Mouse (Mus musculus): ENCODE measurements around the gene Gm29094.
A peak's percentile ranks its signal among the peaks of the same experiment; 100 is the strongest.
"Not testable (repeated sequence)": the region's sequence is repeated elsewhere in the genome, so short reads cannot be mapped to it uniquely, and the experiment has no call there.

Gene Gm29094

DNA sequence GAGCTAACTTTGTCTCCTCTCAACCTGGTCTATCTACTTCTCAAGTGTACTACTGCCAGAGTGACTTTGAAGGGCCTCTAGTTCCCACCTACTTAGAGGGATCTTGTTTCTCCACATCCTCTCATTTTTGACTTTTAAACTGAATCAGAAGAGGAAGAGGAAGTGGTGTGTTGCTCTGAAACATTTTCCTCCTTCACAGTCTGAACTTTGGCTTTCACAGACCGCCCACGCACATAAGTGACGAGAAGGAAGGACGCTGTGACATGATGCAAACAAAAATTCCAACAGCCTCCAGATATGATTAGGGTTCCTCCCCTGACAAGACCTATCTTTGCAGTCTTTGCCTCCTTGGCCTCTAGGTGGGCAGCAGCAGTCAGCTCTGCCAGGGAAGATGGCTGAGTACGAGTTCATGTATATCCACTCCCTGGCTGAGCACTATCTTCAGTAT, at the start of gene Gm29094, which contains the start of gene Bcl2a1b:
Gene Gm29094 (plus strand): TSS at position 411 of the 448 bp plus-strand sequence.
Gene Bcl2a1b (plus strand): TSS at position 241 of the 448 bp plus-strand sequence.
- not testable (repeated sequence) for DNase-seq

DNA sequence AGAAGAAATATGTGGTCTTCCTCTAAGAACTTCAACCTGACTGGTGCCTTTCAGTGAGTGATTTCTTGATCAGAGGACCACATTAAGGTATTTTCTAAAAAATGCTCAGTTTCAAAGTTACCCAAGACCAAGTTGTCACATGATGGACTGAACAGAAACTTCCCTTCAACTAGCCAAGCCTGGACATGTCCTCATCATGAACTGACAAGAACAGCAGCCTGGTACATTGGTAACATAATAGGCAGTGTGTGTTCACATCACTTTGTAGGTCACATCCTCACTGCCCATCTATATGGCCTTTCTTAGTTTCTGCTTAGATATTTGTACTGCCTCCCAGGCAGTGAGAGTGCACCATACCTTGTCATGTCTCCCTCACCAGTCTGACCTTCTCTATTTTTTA, 26.6 kb upstream of the Gm29094 start:
- not testable (repeated sequence) for DNase-seq

DNA sequence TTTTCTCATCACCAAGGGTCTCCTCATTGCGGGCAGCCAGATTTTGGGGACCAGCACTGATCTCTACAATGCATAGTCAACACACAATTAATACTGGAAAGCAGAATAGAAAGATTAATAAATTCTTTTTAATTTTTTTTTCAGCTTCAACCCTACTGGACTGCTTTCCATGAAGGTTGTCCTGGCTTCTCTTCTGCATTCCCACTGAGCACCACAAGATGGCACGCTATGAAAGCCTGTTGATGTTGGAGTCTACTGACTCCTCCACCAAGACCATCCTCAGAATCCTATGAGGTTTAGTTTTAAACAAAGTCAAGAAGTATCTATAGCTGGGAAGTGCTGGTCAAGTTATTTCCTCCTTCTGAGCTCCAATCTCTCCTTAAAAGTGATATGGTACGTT, 20.3 kb upstream of the Gm29094 start:
- DNase-seq: peak; percentile 77 to 84

DNA sequence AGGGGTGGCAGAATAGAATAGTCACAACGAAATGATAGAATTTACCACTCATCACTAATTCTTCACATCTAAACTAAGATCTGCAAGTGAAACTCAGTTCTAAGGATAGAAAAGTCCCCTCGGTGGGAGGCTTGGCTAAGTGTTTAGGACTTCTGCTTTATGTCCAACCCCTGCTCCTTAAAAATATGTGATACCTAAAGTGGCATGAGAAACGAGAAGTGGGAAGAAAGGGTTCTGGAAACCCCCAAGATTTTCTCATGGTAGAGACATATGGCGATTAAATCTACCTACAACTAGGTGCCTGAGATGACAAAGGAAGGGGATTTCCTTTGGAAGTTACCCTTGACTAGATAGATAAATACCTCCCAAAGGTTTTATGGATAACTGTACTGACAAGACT, 19.7 kb upstream of the Gm29094 start:
- DNase-seq: not testable (repeated sequence)

DNA sequence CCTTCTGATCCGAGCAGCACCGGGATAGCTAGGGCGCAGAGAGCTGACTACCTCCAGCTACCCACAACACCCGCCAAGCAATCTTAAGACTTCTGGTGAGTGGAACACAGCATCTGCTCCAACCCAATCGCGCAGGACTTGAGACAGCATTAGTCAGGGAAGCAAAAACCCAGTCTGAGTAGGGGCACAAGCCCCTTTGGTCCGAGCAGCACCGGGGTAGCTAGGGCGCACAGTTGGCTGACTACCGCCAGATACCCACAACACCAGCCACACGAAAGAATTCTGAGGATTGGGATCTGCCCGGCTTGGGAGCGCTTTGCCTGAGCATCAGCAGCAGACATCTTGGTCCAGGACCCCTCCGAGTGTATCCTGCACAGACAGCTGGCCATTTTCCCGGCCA, 12.2 kb upstream of the Gm29094 start:
- DNase-seq: not testable (repeated sequence)

DNA sequence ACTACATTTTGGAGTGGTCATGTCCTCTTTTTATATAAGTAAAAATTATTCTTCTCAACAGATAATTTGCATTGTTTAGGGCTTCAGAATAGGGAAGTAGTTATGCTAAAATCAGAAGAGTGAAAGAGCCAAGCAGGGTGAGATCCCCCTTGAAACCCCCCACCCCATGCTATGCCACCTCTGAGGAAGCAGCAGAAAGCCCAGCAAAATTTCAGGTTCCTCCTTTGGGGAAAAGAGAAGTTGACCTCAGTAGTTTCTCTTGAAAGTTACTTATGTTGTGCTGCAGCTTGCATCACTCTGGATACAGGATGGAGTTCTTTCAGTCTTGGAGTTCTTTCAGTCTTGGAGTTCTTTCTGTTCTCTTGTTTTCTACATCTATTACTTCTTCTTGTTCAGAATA, 3.7 kb upstream of the Gm29094 start:
- not testable (repeated sequence) for DNase-seq

DNA sequence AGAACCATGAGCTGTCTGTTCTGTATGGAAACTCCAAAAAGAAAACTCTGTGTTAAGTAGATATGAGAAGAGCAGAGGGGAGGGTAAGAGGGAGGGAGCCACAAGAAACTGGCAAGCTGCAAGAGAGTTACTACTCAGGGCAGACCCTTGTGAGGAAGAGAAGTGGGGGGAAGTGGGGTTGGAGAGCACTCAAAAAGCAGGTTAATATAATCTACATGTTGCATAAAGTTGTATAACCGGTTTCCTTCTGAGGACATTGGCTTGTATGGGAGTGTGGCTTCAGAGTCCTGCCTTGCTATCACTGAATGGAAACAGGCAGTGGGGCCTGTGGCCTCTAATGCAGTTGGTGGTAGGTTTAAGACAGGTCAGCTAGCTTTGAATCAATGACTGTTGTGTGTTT, 1.7 kb upstream of the Gm29094 start:
- not testable (repeated sequence) for DNase-seq

DNA sequence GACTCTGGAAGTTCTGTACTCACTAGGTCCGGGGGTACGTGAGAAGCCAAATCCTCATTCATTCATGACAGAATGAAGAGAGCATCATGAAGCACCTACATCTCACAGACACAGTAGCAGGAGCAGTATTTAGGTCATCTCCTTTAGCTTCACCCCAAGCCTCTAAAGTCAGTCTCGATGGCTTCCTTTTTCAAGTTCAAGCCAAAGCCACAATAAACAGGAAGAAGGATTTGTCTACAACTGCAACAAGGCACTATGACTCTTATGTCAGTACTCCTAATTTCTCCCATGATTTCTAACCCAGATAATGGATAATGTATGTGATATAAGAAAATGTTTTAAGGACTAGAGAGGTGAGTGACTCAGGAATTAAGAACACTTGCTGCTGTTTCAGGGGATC, 830 bp upstream of the Gm29094 start:
- DNase-seq: not testable (repeated sequence)

DNA sequence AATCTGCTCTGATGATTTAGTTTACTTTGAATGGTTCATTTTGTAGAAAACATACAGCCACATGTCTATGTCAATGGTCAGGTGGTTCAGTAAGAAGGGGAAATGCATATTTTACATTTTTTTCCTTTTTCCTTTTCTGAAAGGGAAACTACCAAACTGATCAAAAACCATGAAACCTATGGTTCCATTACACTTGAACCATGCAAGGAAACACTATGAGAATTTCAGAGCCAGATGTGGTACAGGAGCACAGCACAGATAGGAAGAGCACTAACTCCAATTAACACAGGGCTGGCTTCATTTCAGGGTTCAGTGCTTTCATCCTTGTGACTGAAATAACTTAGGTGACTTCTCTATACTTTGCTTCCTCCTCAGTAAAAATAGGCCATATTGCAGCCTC, 3.1 kb downstream of the Gm29094 start:
- DNase-seq: not testable (repeated sequence)

DNA sequence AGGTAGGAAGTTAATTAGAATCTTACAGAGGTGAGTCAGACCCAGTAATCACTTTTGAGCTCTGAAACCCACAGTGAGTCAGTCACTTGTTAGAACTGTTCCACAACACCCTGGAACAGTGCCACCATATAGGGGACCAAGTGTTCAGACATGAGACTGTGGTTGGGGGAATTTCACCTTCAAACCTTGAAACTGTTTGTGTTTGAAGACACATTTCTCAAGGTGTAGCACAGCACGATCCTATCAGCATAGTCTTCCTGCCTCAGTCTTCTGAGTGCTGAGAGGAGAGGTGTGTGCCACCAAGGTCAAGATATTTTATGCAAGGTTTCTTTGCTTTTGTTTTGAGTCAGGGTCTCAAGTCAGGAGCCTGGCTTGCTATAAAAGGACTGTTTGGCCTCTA, 9.8 kb downstream of the Gm29094 start:
- DNase-seq: not testable (repeated sequence)

DNA sequence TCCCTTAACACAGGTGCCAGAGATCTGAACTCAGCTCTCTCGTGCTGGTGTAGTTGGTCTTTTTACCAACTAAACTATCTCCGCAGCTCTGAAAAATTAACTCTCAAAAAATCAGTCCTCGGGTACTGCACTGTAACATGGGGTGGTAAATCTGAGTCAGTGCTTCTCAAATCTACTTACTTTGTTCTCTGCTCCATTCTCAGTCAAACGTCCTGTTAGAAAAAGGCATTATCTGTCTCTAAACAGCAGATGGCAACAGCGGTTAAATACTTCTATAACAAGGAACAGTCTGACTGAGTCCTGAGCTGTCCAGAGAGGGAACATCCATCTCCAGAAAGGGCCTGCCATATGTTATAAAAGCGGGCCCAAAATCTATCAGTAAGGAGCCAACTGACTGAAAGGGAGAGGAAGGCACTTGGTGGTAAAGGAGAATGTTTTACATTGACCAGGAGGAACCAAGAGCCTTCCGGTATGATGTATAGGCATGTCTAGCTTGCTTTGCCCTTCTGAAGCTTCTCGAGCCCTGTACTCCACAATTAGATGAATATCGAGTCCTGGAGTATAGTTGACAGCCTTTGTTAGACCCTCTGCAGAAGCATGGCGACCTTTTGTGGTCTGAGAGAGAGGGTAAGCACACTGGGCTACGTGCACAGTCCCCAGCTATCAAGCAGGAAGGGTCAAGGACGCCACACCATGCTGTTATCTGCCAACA, 11.3 kb downstream of the Gm29094 start, which contains the start of gene Mthfs:
Gene Mthfs (plus strand): TSS at position 324 of the 712 bp plus-strand sequence.
- peak; percentile 13 to 42 for DNase-seq

DNA sequence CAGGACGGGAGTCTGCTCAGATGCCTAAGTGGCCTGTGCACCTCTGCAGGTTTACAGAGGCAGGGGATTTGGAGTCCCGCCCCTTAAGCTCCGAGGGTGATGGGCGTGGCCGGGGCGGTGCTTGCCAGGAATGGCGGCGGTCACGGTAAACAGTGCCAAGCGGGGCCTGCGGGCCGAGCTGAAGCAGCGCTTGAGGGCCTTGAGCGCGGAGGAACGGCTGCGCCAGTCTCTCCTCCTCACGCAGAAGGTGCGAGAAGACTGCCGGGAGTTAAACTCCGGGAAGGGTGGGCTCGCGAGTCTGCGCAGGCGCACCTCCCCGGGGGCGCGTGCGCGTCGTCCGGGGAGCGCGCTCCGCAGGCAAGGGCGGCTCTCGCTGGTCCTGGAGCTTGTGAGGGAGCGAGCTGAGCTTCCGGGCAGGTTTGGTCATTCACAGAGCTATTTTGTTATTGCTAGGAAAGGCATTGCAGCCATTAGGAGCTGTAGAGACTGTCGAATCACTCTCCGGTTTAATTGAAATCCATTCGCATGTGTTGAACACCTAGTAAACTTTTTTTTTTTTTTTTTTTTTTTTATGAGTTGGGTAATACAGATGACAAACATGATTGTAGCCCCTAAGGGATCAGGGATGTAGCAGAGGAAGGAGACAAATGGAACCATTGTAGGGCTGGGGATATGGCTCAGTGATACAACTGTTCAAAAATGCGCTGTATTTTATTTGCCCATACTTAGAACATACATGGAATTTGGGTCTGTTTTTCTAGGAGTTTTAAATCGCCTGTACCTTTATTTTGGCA, 12.1 kb downstream of the Gm29094 start:
- DNase-seq: peak; percentile 92 to 95

DNA sequence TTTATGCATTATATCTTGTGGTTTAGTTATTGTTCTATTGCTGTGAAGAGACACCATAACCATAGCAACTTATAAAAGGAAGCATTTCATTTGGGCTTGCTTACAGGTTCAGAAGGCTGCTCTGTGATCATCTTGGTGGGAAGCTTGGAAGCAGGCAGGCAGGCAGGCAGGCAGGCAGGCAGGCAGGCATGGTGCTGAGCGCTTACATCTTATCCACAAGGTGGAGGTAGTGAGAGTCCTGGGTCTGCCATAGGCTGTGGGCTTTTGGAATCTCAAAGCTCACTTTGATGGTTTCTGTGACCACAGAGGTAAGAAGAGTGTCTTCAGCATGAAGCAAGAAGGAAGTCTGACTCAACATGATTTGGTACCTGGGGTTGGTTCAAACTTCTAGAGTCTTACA, 13.2 kb downstream of the Gm29094 start:
- peak; percentile 47 to 62 for DNase-seq

DNA sequence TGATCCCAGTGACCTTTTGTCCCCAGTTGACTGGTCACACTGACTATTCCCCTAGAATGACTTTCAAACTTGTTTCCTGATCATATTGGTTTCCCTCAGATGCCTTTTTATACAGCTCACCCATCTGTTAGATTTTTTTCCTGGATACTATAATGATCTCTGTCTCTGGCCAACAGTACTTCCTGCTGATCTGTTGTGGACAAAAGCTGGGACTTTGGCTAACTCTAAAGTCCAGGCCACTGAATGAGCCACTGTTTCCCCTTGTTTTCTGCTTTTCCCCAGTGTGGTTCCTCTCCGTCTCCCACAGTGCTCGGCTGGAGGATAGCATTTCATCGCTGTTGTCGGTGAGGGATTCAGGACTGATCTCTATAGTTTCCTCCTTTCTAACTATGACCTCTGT, 19.0 kb downstream of the Gm29094 start:
- DNase-seq: not testable (repeated sequence)

DNA sequence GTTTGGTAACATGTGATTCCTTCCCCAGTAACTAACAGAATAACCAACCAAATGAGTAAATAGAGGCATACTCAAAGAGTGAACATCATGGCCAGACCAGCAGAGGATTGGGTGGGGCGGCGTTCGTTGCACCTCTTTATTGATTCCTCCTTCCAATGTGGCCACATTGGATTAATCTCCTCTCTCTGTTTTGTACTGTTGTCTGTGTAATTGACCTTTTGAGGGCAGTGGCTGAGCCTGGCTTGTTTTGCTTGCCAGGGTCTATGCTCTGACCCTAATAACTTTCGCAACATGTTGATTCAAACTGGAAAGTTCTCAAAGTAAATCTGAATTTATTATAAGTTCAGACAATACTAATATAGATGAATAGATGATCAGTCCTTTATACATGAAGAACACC, 20.5 kb downstream of the Gm29094 start:
- DNase-seq: not testable (repeated sequence)

DNA sequence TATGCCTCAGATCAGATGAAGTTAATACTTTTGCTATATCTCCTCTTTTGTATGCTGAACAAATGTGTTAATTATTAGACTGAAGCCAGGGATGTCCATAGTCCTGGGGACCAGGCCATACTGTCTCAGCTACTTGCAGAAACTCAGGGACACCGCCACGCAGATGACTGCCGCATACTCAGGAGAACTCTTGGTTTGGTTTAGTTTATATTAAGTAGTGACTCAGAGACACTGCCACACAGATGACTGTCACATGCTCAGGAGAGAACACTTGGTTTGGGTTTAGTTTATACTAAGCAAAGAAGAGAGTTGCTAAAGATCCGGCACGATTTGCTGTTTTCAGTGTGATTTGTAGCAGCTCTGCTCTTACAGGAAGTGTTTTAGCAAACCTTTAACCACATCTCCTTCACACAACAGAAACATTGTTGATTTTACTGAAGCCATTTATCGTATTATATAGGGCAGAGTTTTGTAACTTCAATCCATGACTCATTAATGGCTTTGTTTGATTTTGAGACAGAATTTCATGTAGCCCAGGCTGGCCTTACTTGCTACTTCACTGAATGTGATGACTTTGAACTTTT, 21.6 kb downstream of the Gm29094 start:
- not testable (repeated sequence) for DNase-seq

DNA sequence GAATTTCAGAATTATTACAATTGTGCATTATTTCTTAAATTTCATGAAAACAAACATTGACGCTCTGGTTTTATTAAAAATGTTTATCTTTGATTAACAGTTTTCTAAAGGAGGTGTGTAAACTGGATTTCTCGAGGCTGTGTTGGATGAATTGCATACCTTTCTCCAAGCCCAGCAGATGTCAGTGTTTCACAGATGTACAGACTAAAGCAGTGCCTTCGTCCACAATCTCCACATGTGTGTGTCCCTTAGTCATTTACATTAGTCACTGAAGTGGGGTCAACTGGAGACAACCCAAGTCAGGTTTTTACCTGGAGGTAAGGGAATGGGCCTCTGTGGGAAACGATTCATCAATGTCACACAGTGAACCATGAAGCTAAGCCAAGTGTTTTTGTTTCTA, 26.9 kb downstream of the Gm29094 start:
- peak in 1 of 2 experiments; percentile 18 for DNase-seq

DNA sequence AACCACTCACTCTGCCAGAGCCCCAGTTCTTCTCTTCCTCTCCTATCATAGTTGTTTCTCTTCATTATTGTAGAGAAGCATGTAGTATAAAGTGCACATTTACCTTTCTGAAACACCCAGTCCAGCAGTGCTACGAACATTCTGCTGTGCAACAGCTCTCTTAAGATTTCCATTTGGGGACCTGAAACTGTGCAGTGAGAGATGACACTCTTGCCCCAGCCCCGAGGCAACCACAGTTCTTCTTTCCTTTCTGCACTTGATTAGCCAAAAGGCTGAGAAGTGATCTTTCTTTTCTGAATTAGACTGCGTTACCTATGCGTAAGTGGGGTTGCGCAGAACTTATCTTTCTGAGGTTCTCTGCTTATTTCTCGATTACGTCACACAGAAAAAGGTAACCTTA, 28.9 kb downstream of the Gm29094 start:
- DNase-seq: no peak

DNA sequence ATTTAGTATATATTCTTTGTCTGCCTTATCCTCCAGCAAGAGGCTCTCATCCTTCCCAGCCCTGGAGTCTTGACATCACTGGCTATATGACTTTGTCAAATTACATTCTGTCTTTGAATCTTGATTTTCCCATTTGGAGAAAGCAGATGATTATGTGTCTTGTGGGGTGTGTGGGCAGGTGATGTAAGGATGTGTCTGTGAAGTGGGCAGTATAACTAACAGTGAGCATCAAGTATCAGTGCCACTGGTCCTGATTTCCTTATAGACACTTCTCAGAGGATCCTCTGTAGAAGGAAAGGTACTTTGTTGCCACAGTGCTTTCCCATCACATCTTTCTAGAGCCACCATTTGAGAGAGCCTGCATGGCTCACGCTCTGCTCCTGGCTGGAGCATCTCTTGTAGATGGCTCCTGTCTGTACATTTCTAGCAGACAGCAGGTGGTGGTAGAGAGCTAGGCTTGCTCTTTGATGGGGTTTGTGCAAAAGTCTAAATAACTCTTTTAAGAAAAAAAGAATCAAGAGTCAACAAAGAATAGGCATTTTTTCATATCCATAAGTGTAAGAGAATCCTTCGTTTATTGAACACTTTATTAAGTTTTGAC, 31.8 kb downstream of the Gm29094 start:
- DNase-seq: peak; percentile 52 to 67

DNA sequence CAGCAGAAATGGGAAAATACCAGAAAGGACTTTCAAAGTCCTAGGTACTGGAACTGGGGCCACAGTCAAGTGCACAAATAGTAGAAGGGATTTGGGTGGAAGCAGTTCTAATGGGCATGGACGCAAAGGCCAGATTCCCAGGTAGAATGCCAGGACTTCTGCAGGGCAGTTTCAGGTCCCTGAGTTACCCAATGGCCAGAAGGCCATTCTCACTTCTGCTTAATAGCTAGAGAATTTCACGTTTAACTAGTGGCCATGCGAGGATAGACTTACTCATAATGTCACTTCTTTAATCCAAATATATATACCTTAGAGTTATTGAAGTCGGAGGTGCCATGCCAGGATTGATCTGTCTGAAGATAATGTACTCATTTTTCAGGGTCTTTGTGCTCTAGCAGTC, 38.0 kb downstream of the Gm29094 start:
- not testable (repeated sequence) for DNase-seq

DNA sequence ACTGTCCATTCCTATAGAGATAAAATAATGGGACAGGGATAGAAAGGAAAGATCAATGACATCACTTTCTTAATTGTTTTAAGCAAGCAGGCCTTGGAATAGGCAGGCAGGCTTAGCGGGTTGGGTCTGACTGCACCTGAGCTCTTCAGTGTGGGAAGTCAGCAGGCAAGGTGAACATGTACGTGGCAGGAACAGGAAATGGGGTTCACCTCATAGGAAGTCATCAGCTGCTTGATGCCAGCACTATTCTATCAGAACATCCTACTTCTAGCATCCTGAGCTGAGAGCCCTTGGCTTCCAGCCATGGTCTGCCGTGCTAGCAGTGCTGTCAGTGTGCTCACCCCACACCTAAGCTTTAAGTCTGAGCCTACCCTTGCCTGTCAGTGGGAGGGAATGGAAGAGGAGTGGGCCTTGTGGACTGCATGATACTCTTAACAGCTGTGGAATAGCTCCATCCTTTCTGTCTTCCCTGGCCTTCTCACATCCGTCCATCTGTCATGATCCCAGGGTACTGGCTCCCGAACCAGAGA, 39.9 kb downstream of the Gm29094 start:
- peak; percentile 60 to 71 for DNase-seq

DNA sequence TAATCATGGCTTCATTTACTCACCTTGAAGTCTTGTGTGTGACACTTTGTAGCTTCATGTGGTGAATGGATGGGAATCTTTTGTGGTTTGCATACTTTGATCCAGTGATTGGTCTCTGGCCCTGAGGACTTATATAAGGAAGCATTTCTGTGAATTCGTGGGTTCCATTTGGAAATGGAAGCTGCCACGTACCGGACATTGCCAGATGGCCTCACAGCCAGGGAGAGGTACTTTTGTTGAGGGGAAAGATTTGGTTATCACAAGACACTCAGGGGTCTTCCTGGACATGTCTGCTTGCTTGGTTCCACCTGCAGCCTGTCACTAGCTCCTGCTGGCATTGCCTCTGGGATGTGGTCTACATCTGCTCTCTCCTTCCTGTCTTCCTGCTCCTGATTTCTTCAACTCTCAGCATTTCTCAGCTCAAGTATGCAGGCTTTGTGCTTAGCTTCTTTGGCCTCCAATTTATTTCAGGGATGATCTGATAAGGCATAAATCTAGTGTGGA, 41.4 kb downstream of the Gm29094 start:
- peak; percentile 69 to 70 for DNase-seq

Data from cerebellum, postnatal 25 days (tissue).